Mouse (Mus musculus): ENCODE results near the gene Dcaf17. TPM values are rescaled to one million over a fixed set of nuclear protein-coding genes. Genes with fewer than 3 reads are reported as not detected.

Gene Dcaf17
- polyA plus RNA-seq (2015; fragmentation: Nextera tagmentation; extraction: Ambion mirVana) = 17.5 and 18.2 TPM in 2 replicates

DNA sequence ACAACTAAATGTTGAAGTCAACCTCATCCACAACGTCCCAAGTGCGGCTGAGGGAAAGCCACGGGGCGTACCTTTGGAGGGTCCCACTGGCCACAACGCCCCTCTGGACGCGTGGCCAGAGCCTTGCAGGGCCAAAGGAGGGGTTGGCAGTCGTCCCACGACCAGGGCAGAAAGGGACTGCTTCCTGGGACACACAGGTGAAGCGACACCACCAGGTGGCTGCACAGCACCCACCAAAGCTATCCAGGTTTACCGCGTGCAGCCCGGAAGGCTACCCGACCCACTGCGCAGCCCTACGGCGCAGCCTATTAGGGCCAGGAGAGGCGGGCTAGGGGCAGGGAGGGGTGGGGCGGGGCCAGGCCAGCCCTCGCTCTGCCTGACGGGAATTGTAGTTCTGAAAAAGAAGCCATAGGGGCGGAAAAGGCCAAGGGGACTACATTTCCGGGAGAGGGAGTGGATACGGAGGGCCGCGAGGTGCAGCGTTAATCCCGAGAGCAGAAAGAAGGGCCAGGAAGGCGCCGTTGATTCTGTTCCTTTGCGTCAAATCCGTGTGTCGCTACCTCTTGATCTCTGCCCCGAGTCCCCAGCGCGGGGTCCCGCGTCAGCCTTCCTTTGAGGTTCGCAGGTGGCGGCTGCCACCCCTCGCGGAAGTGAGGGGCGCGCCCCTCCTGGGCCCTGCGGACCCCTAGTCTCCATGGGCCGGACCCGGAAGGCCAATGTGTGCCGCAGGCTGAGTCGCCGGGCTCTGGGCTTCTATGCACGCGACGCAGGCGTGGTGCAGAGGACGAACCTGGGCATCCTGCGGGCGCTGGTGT, at the start of gene Dcaf17, which contains the start of gene Mettl8:
Gene Dcaf17, plus strand, starts transcription at position 29 of the 815 bp plus-strand sequence.
Gene Mettl8, minus strand, starts transcription at position 284 of the 815 bp plus-strand sequence.
- peak; percentile 96 for ATAC-seq (ENCODE audit: low read depth)
- H3K27me3 ChIP-seq (ENCODE audit: control insufficient read depth, insufficient read depth, low read depth, low read length) = no peaks in the 10 kb centered on the region
- peaks cover 16% of the 10 kb centered on the region for H3K4me1 ChIP-seq (ENCODE audit: control insufficient read depth, low read depth, low read length)
- no peaks in the 10 kb centered on the region; the same call in 1 of the 2 replicates for H3K36me3 ChIP-seq (ENCODE audit: control insufficient read depth, insufficient read depth)
- H3K9ac ChIP-seq (ENCODE audit: low read depth, low read length) = peak within 1 kb of the TSS; percentile 92
- peak within 1 kb of the TSS; percentile 87 for H3K4me2 ChIP-seq (ENCODE audit: low read depth, low read length)
- H3K9me3 ChIP-seq (replicated peaks; ENCODE audit: control insufficient read depth, low read length) = no peaks in the 10 kb centered on the region
- H3K4me3 ChIP-seq (ENCODE audit: low read depth, low read length) = peak within 1 kb of the TSS; percentile 95
- peak within 1 kb of the TSS; percentile 90 for H3K27ac ChIP-seq (ENCODE audit: low read length)
- WGBS (ENCODE audit: insufficient replicate concordance) = 0% methylated on average over 57 of the region's 57 CpGs

DNA sequence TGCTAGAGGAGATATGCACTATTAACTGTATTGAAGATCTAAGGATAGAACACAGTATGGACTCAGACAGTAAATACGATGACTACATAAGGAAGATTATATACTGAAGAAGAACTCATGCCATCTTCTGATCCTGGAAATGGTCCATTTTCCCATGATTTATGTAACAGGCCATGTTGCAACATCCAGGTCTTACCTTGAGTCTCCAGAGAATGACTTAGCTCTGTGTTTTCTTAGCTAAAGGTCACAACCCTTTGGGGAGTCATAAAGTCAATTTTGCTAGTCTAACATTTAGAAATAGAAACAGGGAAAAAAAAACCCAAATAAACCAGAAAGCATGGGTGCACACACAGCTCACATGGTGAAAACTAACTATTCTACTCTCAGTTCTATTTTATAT, 43.3 kb upstream of the Dcaf17 start:
- Histone ChIP-seq H3K4me2 (ENCODE audit: low read depth, low read length) (no peak overlapping the region), H3K36me3 (ENCODE audit: control insufficient read depth, insufficient read depth) (no peaks in the 10 kb centered on the region), H3K4me1 (ENCODE audit: control insufficient read depth, low read depth, low read length) (no peaks in the 10 kb centered on the region), H3K4me3 (ENCODE audit: low read depth, low read length) (no peak overlapping the region), H3K9me3 (replicated peaks; ENCODE audit: control insufficient read depth, low read length) (no peaks in the 10 kb centered on the region), H3K27ac (ENCODE audit: low read length) (no peak overlapping the region), H3K9ac (ENCODE audit: low read depth, low read length) (no peak overlapping the region), H3K27me3 (ENCODE audit: control insufficient read depth, insufficient read depth, low read depth, low read length) (no peaks in the 10 kb centered on the region)
- WGBS (ENCODE audit: insufficient replicate concordance) = 63% methylated on average over 1 of the region's 1 CpGs
- no peak for ATAC-seq (ENCODE audit: low read depth)

DNA sequence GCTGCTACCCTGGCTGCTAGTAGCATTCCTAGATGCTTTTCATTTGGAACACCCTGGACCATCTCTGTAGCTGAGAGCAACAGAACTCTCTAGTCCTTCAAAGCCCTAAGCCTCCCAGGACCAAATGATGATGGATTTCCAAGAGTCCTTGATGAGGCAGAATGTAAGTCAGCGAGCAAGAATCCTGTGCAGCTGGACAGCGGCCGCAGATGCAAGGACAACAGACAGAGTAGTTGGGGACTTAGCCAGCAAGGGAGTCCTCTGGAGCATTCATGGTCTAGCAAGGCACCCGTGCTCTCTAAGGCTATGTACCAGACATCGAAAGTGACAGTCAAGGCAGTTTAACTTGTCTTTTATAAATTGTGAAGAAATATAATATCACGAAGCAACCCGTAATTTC, 41.6 kb upstream of the Dcaf17 start:
- no peaks in the 10 kb centered on the region for H3K9me3 ChIP-seq (replicated peaks; ENCODE audit: control insufficient read depth, low read length)
- no peak for ATAC-seq (ENCODE audit: low read depth)
- 84% methylated on average over 7 of the region's 7 CpGs for WGBS (ENCODE audit: insufficient replicate concordance)

DNA sequence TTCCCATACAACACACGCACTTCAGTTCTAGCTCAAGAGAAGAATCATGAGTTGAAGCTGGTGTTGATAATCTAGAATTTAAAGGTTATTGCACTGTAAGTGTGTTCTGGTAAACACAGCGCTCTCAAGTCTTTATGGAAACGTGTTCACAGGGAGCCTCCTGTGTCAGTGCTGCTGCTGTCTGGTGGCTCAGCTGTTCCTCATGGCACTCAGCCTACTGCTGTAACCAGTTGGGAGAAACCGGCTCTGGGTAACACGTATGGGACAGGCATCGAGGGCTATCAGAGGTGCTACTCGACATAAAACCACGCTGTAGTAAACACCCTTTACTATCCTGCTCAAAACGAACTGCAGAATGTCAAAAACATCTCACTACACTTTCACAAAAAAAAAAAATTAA, 35.9 kb upstream of the Dcaf17 start:
- Histone ChIP-seq H3K9ac (ENCODE audit: low read depth, low read length) (no peak overlapping the region), H3K27ac (ENCODE audit: low read length) (no peak overlapping the region), H3K9me3 (replicated peaks; ENCODE audit: control insufficient read depth, low read length) (no peaks in the 10 kb centered on the region), H3K36me3 (ENCODE audit: control insufficient read depth, insufficient read depth) (no peaks in the 10 kb centered on the region), H3K27me3 (ENCODE audit: control insufficient read depth, insufficient read depth, low read depth, low read length) (no peaks in the 10 kb centered on the region), H3K4me1 (ENCODE audit: control insufficient read depth, low read depth, low read length) (no peaks in the 10 kb centered on the region), H3K4me2 (ENCODE audit: low read depth, low read length) (no peak overlapping the region), H3K4me3 (ENCODE audit: low read depth, low read length) (no peak overlapping the region)
- no peak for ATAC-seq (ENCODE audit: low read depth)
- WGBS (ENCODE audit: insufficient replicate concordance) = 66% methylated on average over 9 of the region's 9 CpGs

More for the DNA sequence above, 41.6 kb upstream of the Dcaf17 start:
- no peak overlapping the region for H3K4me3 ChIP-seq (ENCODE audit: low read depth, low read length)
- H3K9ac ChIP-seq (ENCODE audit: low read depth, low read length) = no peak overlapping the region
- H3K27me3 ChIP-seq (ENCODE audit: control insufficient read depth, insufficient read depth, low read depth, low read length) = no peaks in the 10 kb centered on the region
- H3K36me3 ChIP-seq (ENCODE audit: control insufficient read depth, insufficient read depth) = no peaks in the 10 kb centered on the region
- H3K4me1 ChIP-seq (ENCODE audit: control insufficient read depth, low read depth, low read length) = no peaks in the 10 kb centered on the region
- no peak overlapping the region for H3K4me2 ChIP-seq (ENCODE audit: low read depth, low read length)
- H3K27ac ChIP-seq (ENCODE audit: low read length) = no peak overlapping the region

DNA sequence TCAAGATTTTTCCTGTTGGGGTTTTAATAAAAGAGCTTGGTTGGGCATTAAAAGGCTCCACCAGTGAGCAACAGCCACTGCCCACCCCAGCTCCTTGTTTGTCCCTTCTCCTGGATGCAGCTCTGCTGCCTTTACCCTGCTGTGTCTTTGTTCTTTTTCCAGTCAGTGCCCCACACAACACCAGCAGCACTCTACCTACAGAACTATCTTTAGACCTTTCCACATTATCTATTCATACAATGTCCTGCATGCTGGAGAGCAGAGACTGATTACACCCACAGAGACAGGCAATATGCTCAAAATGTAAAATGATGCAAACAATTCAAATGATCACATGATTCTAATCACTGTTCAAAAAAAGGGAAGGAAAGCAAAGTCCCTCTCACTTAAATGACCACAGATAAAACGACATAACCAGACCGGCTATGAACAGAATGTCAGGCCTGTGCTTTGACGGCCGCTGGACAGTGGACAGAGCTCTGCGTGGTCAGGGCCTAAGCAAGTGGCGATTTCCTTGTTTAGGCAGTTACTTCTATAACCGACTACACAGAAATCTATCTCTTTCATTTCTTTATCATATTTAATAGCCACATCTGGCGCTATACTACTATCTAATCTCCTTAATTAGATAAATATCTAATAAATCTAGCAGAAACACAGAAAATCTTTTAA, 35.3 kb upstream of the Dcaf17 start:
- ATAC-seq (ENCODE audit: low read depth) = no peak
- no peaks in the 10 kb centered on the region for H3K27me3 ChIP-seq (ENCODE audit: control insufficient read depth, insufficient read depth, low read depth, low read length)
- H3K4me2 ChIP-seq (ENCODE audit: low read depth, low read length) = no peak overlapping the region
- no peak overlapping the region for H3K4me3 ChIP-seq (ENCODE audit: low read depth, low read length)
- no peaks in the 10 kb centered on the region for H3K36me3 ChIP-seq (ENCODE audit: control insufficient read depth, insufficient read depth)
- 57% methylated on average over 8 of the region's 8 CpGs for WGBS (ENCODE audit: insufficient replicate concordance)
- H3K9me3 ChIP-seq (replicated peaks; ENCODE audit: control insufficient read depth, low read length) = no peaks in the 10 kb centered on the region
- H3K4me1 ChIP-seq (ENCODE audit: control insufficient read depth, low read depth, low read length) = no peaks in the 10 kb centered on the region
- H3K9ac ChIP-seq (ENCODE audit: low read depth, low read length) = no peak overlapping the region
- no peak overlapping the region for H3K27ac ChIP-seq (ENCODE audit: low read length)

DNA sequence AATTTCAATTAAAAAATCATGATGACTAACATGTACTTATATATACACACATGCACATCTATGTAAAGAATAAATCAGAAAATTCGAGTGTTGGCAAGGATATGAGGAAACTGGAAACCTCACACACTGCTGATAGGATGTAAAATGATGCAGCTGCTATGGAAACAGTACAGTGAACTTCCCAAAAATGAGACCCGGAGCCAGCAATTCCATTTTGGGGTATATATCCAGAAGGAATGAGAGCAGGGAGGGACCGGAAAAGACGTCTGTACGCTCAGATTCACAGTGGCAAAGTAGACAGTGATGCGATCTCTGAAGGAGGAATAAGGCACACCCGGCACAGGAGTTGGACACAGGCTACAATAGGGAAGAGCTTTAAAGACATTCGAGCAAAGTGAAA, 34.5 kb upstream of the Dcaf17 start:
- 78% methylated on average over 8 of the region's 8 CpGs for WGBS (ENCODE audit: insufficient replicate concordance)
- H3K27ac ChIP-seq (ENCODE audit: low read length) = no peak overlapping the region
- no peak overlapping the region for H3K4me2 ChIP-seq (ENCODE audit: low read depth, low read length)
- no peaks in the 10 kb centered on the region for H3K27me3 ChIP-seq (ENCODE audit: control insufficient read depth, insufficient read depth, low read depth, low read length)
- H3K36me3 ChIP-seq (ENCODE audit: control insufficient read depth, insufficient read depth) = no peaks in the 10 kb centered on the region
- no peak overlapping the region for H3K9ac ChIP-seq (ENCODE audit: low read depth, low read length)
- H3K4me1 ChIP-seq (ENCODE audit: control insufficient read depth, low read depth, low read length) = peaks cover 4% of the 10 kb centered on the region; the same call in 1 of the 2 replicates
- H3K9me3 ChIP-seq (replicated peaks; ENCODE audit: control insufficient read depth, low read length) = no peaks in the 10 kb centered on the region
- H3K4me3 ChIP-seq (ENCODE audit: low read depth, low read length) = no peak overlapping the region
- ATAC-seq (ENCODE audit: low read depth) = no peak

DNA sequence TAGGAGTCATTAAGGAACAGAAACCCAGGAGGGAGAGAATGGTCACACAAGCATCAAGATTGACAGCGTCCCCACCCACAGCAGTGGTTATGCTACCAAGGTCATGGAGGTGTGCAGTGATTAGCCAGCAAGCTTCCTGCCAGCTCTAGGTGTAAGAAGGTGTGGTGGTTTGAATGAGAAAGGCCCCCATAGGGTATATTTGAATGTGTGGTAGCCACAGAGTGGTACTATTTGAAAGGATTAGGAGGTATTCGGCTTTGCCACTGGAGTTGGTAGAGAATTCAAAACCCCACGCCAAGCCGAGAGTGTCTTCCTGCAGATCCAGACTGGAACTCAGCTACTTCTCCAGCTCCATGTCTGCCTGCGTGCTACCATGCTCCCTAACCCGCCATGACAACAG, 32.1 kb upstream of the Dcaf17 start:
- H3K4me3 ChIP-seq (ENCODE audit: low read depth, low read length) = no peak overlapping the region
- no peak overlapping the region for H3K4me2 ChIP-seq (ENCODE audit: low read depth, low read length)
- ATAC-seq (ENCODE audit: low read depth) = no peak
- 81% methylated on average over 6 of the region's 6 CpGs for WGBS (ENCODE audit: insufficient replicate concordance)
- no peak overlapping the region for H3K27ac ChIP-seq (ENCODE audit: low read length)
- H3K9ac ChIP-seq (ENCODE audit: low read depth, low read length) = no peak overlapping the region
- H3K9me3 ChIP-seq (replicated peaks; ENCODE audit: control insufficient read depth, low read length) = no peaks in the 10 kb centered on the region
- peaks cover 5% of the 10 kb centered on the region; the same call in 1 of the 2 replicates for H3K4me1 ChIP-seq (ENCODE audit: control insufficient read depth, low read depth, low read length)
- no peaks in the 10 kb centered on the region for H3K36me3 ChIP-seq (ENCODE audit: control insufficient read depth, insufficient read depth)
- H3K27me3 ChIP-seq (ENCODE audit: control insufficient read depth, insufficient read depth, low read depth, low read length) = no peaks in the 10 kb centered on the region

DNA sequence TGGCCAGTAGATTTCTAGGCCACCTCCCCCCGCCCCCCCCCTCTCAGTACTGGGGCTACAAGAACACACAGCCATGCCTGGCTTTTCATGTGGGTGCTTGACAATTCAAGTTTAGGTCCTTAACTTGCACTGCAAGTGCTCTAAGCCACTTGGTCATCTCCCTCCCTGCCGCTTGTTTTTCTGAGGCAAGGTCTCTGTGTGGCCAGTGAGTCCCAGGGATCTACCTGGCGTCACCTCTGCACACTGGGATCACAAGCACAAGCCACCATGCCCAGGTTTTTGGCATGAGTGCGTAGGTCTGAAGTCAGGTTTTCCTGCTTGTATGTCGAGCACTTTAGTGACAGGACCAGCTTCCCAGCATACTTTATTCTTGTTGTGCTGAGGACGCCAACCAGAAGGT, 31.1 kb upstream of the Dcaf17 start:
- ATAC-seq (ENCODE audit: low read depth) = no peak
- no peak overlapping the region for H3K27ac ChIP-seq (ENCODE audit: low read length)
- no peaks in the 10 kb centered on the region for H3K9me3 ChIP-seq (replicated peaks; ENCODE audit: control insufficient read depth, low read length)
- peaks cover 5% of the 10 kb centered on the region; the same call in 1 of the 2 replicates for H3K4me1 ChIP-seq (ENCODE audit: control insufficient read depth, low read depth, low read length)
- H3K27me3 ChIP-seq (ENCODE audit: control insufficient read depth, insufficient read depth, low read depth, low read length) = no peaks in the 10 kb centered on the region
- H3K36me3 ChIP-seq (ENCODE audit: control insufficient read depth, insufficient read depth) = no peaks in the 10 kb centered on the region
- H3K9ac ChIP-seq (ENCODE audit: low read depth, low read length) = no peak overlapping the region
- no peak overlapping the region for H3K4me3 ChIP-seq (ENCODE audit: low read depth, low read length)
- no peak overlapping the region for H3K4me2 ChIP-seq (ENCODE audit: low read depth, low read length)
- 83% methylated on average over 6 of the region's 6 CpGs for WGBS (ENCODE audit: insufficient replicate concordance)
